Mouse (Mus musculus) G1E (cell line): ENCODE measurements around the gene Hcfc2.

ENCODE experiments used
- CTCF ChIP-seq: IDR thresholded peaks from 2 replicates; pipeline ENCODE4 v1.5.1; 2012; ENCODE audit warnings: low read depth, low read length, inconsistent platforms, mixed read lengths
- GATA1 ChIP-seq: IDR thresholded peaks from 2 replicates; pipeline ENCODE4 v1.6.1; 2012; ENCODE audit warnings: borderline replicate concordance, low read length, inconsistent platforms, mixed read lengths
- GATA2 ChIP-seq: IDR thresholded peaks from 2 replicates; pipeline ENCODE4 v1.6.1; 2012; ENCODE audit warnings: low read depth, low read length, inconsistent platforms, borderline replicate concordance
- TAL1 ChIP-seq: conservative IDR thresholded peaks from 2 replicates; pipeline ENCODE4 v1.6.1; 2012; ENCODE audit warnings: low read depth, low read length, inconsistent platforms, mixed read lengths

GRCm38 (mm10) chr10:82759706-82760105 lies 63.7 kb downstream of the Hcfc2 start:
- TF ChIP-seq CTCF, result no peak
- no peak for TF ChIP-seq TAL1
- no peak for TF ChIP-seq GATA1
- no peak for TF ChIP-seq GATA2
